Mouse (Mus musculus): ENCODE measurements at regions not wholly inside any gene's neighbourhood (a gene's known extent, or its start where the extent isn't known, plus 50 kb on each side); places are given as distances from the start of the nearest gene placed in this dataset.

GRCm38 (mm10) chr2:178597084-178597470 lies 166.7 kb downstream of the Cdh26 start:
- DNase-seq: no peak

GRCm38 (mm10) chr2:178598371-178598770 lies 168.0 kb downstream of the Cdh26 start:
- no peak for DNase-seq

GRCm38 (mm10) chr2:178598836-178599235 lies 168.5 kb downstream of the Cdh26 start:
- DNase-seq: no peak

GRCm38 (mm10) chr2:178603443-178603842 lies 173.1 kb downstream of the Cdh26 start:
- DNase-seq: no peak

- peak; percentile 71 to 73 for DNase-seq
Measured at GRCm38 (mm10) chr2:178606733-178607132, 176.4 kb downstream of the Cdh26 start.

GRCm38 (mm10) chr2:178610211-178610975 lies 180.1 kb downstream of the Cdh26 start:
- DNase-seq: no peak

GRCm38 (mm10) chr2:178614761-178615160 lies 184.4 kb downstream of the Cdh26 start:
- no peak for DNase-seq

GRCm38 (mm10) chr2:178622801-178623200 lies 192.5 kb downstream of the Cdh26 start:
- peak; percentile 35 to 42 for DNase-seq

GRCm38 (mm10) chr2:178624475-178624874 lies 194.1 kb downstream of the Cdh26 start:
- no peak for DNase-seq

GRCm38 (mm10) chr2:178624907-178625306 lies 194.6 kb downstream of the Cdh26 start:
- DNase-seq: no peak

- DNase-seq: peak; percentile 82 to 89
Measured at GRCm38 (mm10) chr2:178629756-178630155, 199.4 kb downstream of the Cdh26 start.

GRCm38 (mm10) chr2:178630511-178630910 lies 200.2 kb downstream of the Cdh26 start:
- no peak for DNase-seq

- no peak for DNase-seq
Measured at GRCm38 (mm10) chr2:178631336-178631735, 201.0 kb downstream of the Cdh26 start.

- peak; percentile 49 to 58 for DNase-seq
Measured at GRCm38 (mm10) chr2:178631966-178632365, 201.6 kb downstream of the Cdh26 start.

GRCm38 (mm10) chr2:178632831-178633585 lies 202.7 kb downstream of the Cdh26 start:
- DNase-seq: peak; percentile 80 to 81

GRCm38 (mm10) chr2:178634116-178634515 lies 203.8 kb downstream of the Cdh26 start:
- peak; percentile 77 for DNase-seq

GRCm38 (mm10) chr2:178635685-178636084 lies 205.4 kb downstream of the Cdh26 start:
- peak in 1 of 2 experiments; percentile 26 for DNase-seq

GRCm38 (mm10) chr2:178636901-178637300 lies 206.6 kb downstream of the Cdh26 start:
- DNase-seq: no peak

GRCm38 (mm10) chr2:178642137-178643052 lies 212.1 kb downstream of the Cdh26 start:
- no peak for DNase-seq

- DNase-seq: no peak
Measured at GRCm38 (mm10) chr2:178643053-178643402, 212.7 kb downstream of the Cdh26 start.

GRCm38 (mm10) chr2:178643841-178644240 lies 213.5 kb downstream of the Cdh26 start:
- DNase-seq: no peak

- no peak for DNase-seq
Measured at GRCm38 (mm10) chr2:178660071-178660470, 229.7 kb downstream of the Cdh26 start.

- no peak for DNase-seq
Measured at GRCm38 (mm10) chr2:178662396-178662795, 232.1 kb downstream of the Cdh26 start.

All from cerebellum, postnatal 10 days (tissue).